Mouse (Mus musculus) stomach, embryonic 14.5 days (tissue): ENCODE measurements around the gene Otulin. TPM values are rescaled to one million over a fixed set of nuclear protein-coding genes. Genes with fewer than 3 reads are reported as not detected.
A peak's percentile ranks its signal among the peaks of the same experiment; 100 is the strongest.

Source experiments
- ATAC-seq: fragments of 200-750 bp; cut with Nextera tagmentation; 2 replicates; pipeline ENCODE4 v1.8.0; 2017; ENCODE audit warnings: low read depth, moderate TSS enrichment; ENCODE audit not compliant: insufficient number of reproducible peaks, insufficient read depth, low FRiP score
- H3K27ac ChIP-seq: fragments of 300-500 bp; sonication (generic); 2 replicates; pipeline ENCODE4 v1.5.1; 2014; ENCODE audit warnings: mild to moderate bottlenecking, low read length, moderate library complexity, mixed read lengths
- H3K27me3 ChIP-seq: fragments of 300-500 bp; sonication (generic); 2 replicates; pipeline ENCODE4 v1.6.1; 2014; ENCODE audit warnings: low read length, control low read depth, mixed read lengths; ENCODE audit not compliant: control insufficient read depth, insufficient read depth
- H3K36me3 ChIP-seq: fragments of 300-500 bp; sonication (generic); 2 replicates; pipeline ENCODE4 v1.6.1; 2014; ENCODE audit warnings: mild to moderate bottlenecking, control low read depth, low read length, moderate library complexity, mixed read lengths; ENCODE audit not compliant: control insufficient read depth, insufficient read depth
- H3K4me1 ChIP-seq: fragments of 300-500 bp; sonication (generic); 2 replicates; pipeline ENCODE4 v1.6.1; 2014; ENCODE audit warnings: low read length, control low read depth, mixed read lengths; ENCODE audit not compliant: control insufficient read depth, insufficient read depth
- H3K4me2 ChIP-seq: fragments of 300-500 bp; sonication (generic); replicated peaks from 2 replicates; pipeline ENCODE4 v1.6.1; 2014; ENCODE audit warnings: low read depth, low read length, control low read depth
- H3K4me3 ChIP-seq: fragments of 300-500 bp; sonication (generic); 2 replicates; pipeline ENCODE4 v1.5.1; 2014; ENCODE audit warnings: low read depth, low read length, control low read depth
- H3K9ac ChIP-seq: fragments of 300-500 bp; sonication (generic); replicated peaks from 2 replicates; pipeline ENCODE4 v1.6.1; 2014; ENCODE audit warnings: low read depth, mild to moderate bottlenecking, control low read depth, low read length, moderate library complexity, mixed read lengths
- H3K9me3 ChIP-seq: fragments of 300-500 bp; sonication (generic); 2 replicates; pipeline ENCODE4 v1.6.1; 2016; ENCODE audit warnings: low read depth, low read length, control low read depth; ENCODE audit not compliant: control insufficient read depth
- WGBS: fragments of 180-500 bp; shearing (Covaris S2); extraction: QIAGEN DNeasy Blood & Tissue Kit; methylation state at CpG from one replicate; pipeline ENCODE4 v1.1.7; 2014; 5-methylcytosine and 5-hydroxymethylcytosine counted together
- polyA plus RNA-seq: library from polyadenylated mRNA; unstranded; fragments of >200 nt; fragmentation: Nextera tagmentation; extraction: Ambion mirVana; gene quantifications from 2 replicates; pipeline ENCODE4 v1.2.1, GENCODE M21; 2014

The Otulin gene
- polyA plus RNA-seq, 1 experiment from 2014 or later, result 33.2 TPM

DNA sequence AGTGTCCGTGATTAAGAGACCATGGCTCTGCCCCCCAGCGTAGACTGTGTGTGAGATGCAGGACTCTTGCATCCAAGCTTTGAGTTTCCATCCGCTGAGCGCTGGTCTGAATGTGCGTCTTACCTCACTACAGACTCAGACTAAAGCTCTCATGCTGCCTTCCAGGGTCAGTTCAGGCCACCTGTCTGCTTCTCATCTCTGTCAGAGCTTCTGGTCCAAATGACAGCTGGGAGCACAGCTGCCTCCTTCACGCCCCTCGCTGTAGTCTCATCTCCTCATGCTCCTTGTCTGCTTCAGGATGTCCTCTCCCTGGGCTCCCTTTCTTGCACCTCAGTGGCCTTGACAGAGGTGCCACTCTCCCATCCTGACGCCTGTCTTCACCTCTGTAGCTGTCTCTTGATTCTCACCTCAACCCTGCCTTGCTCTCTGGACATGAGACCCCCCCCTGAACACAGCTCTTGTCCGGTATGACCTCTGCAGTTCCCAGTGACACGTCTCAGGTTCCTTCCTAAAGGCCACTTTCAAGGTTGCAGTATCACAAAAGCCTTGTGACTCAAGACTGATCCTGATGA is 78.3 kb downstream of the Otulin start:
- 72% methylated on average over 10 of the region's 10 CpGs for WGBS
- Histone ChIP-seq H3K4me3 (no peak overlapping the region), H3K36me3 (no peaks in the 10 kb centered on the region), H3K4me2 (no peak overlapping the region), H3K9me3 (no peaks in the 10 kb centered on the region), H3K9ac (no peak overlapping the region), H3K4me1 (peaks cover 7% of the 10 kb centered on the region; the same call in 1 of the 2 replicates), H3K27ac (no peak overlapping the region), H3K27me3 (no peaks in the 10 kb centered on the region)
- ATAC-seq, result no peak

DNA sequence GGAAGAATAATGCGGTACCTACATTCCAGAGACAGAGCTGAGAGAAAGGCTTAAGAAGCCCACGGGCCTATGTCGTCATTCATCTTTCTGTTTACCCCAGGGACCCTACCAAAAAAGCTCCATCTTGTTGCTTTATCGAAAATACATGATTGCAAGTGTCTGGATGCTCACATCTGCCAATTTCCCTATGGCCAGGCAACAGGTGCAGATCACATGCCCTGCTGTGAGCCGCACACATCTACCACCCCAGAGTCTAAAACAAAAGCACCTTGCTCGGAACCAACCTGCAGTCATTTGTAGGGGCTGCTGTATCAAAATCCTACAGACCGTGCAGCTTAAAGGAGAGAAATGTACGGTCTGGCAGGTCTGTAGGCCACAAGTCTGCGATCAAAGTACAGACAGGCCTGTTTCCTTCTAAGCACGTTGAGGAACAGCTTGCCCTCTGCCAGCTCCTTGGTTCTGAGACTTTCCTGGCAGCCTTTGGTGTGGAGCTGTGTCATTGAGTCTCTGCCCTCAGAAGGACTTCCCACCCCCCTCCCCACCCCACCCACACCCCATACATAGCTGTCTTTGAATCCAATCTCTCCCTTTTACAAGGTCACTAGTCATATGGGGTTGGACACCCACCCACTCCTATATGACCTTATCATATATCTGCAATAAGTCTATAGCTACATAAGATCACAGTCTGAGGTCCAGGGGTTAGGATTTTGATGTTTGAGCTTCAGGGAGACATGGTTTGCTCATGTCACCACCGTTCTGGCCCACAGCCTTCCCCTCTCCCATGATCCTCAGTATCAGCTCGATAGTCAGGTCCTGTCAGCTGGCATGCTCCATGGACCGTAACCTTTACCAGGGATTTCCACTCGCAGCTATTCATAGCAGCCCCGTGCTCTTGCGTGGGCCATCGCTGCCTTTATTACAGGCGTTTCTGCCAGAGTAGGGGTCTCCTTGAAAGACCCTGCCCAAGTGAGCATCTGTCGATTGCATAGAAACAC is 79.1 kb downstream of the Otulin start:
- Histone ChIP-seq H3K27ac (no peak overlapping the region), H3K27me3 (no peaks in the 10 kb centered on the region), H3K4me3 (no peak overlapping the region), H3K4me2 (no peak overlapping the region), H3K36me3 (no peaks in the 10 kb centered on the region), H3K9me3 (no peaks in the 10 kb centered on the region), H3K9ac (no peak overlapping the region), H3K4me1 (peaks cover 7% of the 10 kb centered on the region; the same call in 1 of the 2 replicates)
- 89% methylated on average over 19 of the region's 19 CpGs for whole genome bisulfite sequencing
- no peak for ATAC-seq

DNA sequence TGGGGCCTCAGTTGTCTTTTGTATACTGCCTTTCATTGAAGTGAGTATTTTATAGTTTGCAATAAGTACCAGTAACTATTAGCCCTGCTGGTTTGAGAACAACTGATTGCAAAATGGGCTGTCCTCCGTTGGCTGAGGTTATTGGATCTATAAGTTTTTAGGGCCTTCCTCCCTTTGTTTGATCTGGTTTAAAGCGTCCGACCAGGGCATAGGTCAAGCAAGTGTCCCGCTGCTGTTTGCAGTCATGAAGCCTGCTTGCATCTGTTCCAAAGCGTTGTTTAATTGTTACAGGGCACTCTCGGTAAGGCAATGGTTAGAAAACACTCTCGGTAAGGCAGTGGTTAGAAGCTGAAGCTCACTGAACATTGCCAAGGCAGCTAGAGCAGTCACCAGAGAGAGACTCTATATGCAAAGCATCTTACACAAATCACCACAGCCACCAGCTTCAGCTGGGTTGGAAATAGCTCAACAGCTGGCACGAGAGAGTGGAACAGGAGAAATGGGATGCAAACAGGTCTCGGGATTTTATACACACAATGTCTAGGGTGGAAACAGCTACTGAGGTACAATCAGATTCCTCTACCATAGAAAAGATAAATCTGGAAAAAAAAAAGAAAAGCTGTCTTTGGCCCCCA is 80.0 kb downstream of the Otulin start:
- Histone ChIP-seq H3K9me3 (no peaks in the 10 kb centered on the region), H3K4me3 (no peak overlapping the region), H3K27ac (no peak overlapping the region), H3K36me3 (no peaks in the 10 kb centered on the region), H3K9ac (no peak overlapping the region), H3K4me2 (no peak overlapping the region), H3K4me1 (peaks cover 7% of the 10 kb centered on the region; the same call in 1 of the 2 replicates), H3K27me3 (no peaks in the 10 kb centered on the region)
- 62% methylated on average over 9 of the region's 9 CpGs for WGBS
- ATAC-seq, result no peak

DNA sequence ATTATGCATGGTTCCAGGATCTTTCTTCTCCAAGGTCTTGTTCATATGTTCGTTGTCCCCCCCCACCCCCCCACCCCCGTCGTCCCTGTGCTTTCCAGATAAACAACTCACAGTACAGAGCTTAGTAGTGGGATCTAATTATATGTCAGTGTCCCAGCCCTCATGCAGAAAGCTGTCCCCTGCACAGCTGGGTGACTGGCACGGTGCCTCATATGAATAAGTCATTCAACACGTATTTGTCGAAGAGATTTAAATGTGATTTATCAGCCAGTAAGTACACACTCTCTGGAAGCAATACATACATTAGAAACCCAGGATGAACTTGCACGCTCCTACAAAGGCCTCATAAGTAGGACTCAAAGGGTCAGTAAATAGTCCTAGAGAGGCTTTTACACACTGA is 80.6 kb downstream of the Otulin start:
- Histone ChIP-seq H3K36me3 (no peaks in the 10 kb centered on the region), H3K9me3 (no peaks in the 10 kb centered on the region), H3K4me3 (no peak overlapping the region), H3K9ac (no peak overlapping the region), H3K27ac (no peak overlapping the region), H3K4me1 (peaks cover 7% of the 10 kb centered on the region; the same call in 1 of the 2 replicates), H3K27me3 (no peaks in the 10 kb centered on the region), H3K4me2 (no peak overlapping the region)
- 37% methylated on average over 7 of the region's 7 CpGs for WGBS
- 0 out of 2 replicates have a peak, but pooled peaks have one; percentile 21 for ATAC-seq

DNA sequence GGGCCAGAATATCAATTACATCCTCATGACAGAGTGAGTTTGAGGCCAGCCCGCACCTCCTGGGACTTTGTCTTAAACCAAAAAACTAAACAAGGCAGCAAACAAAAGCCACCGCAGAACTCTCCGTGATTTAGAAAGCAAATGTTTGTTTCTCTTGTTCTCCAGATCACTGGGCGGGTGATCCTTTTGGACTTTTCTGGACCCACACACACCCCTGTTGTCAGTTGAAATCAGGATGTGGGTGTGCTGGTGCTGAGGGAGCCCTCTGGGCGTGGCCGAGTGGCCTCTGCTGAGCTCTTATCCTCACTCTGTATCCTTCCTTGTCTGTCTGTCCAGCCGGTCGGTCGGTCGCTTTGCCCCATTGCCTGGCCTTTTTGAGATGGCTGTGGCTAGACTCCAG is 81.4 kb downstream of the Otulin start:
- Histone ChIP-seq H3K4me2 (no peak overlapping the region), H3K9ac (no peak overlapping the region), H3K4me3 (no peak overlapping the region), H3K4me1 (peaks cover 7% of the 10 kb centered on the region; the same call in 1 of the 2 replicates), H3K9me3 (no peaks in the 10 kb centered on the region), H3K36me3 (no peaks in the 10 kb centered on the region), H3K27ac (no peak overlapping the region), H3K27me3 (no peaks in the 10 kb centered on the region)
- no peak for ATAC-seq
- 68% methylated on average over 10 of the region's 10 CpGs for WGBS

DNA sequence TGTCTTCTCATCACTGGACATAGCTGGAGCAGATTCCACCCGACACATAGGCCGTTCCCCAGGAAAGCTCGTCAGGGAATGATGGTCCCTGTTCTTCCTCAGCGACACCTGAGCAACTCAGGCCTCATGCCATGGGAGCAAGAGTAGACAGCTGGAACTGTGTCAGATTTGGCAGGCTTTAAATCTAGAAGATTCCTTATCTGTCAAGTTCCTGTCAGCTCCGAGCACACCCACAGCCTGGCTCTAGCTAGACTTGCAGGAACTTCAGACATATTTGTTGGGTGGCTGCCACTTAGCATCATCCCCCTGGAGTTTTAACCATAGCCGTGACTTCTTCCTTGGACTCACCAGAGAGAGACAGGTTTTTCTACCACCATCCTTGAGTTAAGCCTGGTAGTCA is 82.4 kb downstream of the Otulin start:
- no peak for ATAC-seq
- no peaks in the 10 kb centered on the region for H3K27me3 ChIP-seq
- no peak overlapping the region for H3K4me3 ChIP-seq
- peaks cover 7% of the 10 kb centered on the region; the same call in 1 of the 2 replicates for H3K4me1 ChIP-seq
- 88% methylated on average over 6 of the region's 6 CpGs for WGBS
- no peak overlapping the region for H3K4me2 ChIP-seq
- no peaks in the 10 kb centered on the region for H3K36me3 ChIP-seq
- no peaks in the 10 kb centered on the region for H3K9me3 ChIP-seq
- H3K27ac ChIP-seq, result no peak overlapping the region
- no peak overlapping the region for H3K9ac ChIP-seq

DNA sequence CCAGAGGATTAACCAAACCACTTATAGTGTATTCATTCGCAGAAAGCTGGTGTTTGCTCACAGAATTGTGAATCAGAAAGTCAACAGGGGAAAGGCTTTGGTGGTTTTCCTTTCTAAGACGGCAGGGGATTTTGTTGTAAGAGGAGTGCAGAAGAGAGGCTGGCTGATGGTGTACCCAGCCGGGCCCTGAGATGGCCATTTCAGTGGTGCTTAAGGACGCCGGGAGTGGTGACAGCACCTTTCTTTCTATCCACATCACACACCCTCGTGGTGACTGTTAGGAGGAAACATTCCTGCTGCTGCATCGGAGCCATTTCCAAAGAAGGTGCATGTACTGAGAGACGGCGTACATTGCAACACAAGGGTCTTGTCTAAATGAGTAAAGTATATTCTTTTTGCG is 85.3 kb downstream of the Otulin start:
- H3K4me1 ChIP-seq, result peaks cover 1% of the 10 kb centered on the region; the same call in 1 of the 2 replicates
- no peaks in the 10 kb centered on the region for H3K9me3 ChIP-seq
- H3K36me3 ChIP-seq, result no peaks in the 10 kb centered on the region
- no peak overlapping the region for H3K27ac ChIP-seq
- no peaks in the 10 kb centered on the region for H3K27me3 ChIP-seq
- H3K9ac ChIP-seq, result no peak overlapping the region
- no peak overlapping the region for H3K4me2 ChIP-seq
- 81% methylated on average over 10 of the region's 10 CpGs for WGBS
- peak; percentile 56; the same call in 1 of the 2 replicates for ATAC-seq
- no peak overlapping the region for H3K4me3 ChIP-seq

DNA sequence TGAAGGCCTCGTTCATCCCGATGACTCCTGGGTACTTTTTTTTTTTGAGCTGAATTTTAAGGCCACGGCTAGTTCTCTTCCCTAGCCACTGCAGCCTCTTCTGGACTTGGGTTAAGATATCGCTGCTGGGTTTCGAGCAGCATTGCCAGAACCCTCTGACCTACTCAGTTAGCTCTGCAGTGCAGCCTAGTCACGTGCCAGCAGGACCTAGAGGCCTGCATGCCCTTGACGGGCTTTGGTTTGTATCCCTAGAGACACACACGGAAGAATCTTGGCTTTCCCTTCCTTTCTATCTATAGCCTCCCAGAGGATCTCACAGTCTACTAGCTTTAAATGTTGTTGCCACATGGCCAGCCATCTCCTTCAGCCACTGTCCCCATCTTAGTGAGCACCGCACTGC is 90.7 kb downstream of the Otulin start:
- Histone ChIP-seq H3K27me3 (no peaks in the 10 kb centered on the region), H3K9ac (no peak overlapping the region), H3K4me2 (no peak overlapping the region), H3K4me3 (no peak overlapping the region), H3K36me3 (no peaks in the 10 kb centered on the region), H3K9me3 (no peaks in the 10 kb centered on the region), H3K4me1 (no peaks in the 10 kb centered on the region), H3K27ac (no peak overlapping the region)
- ATAC-seq, result no peak
- 84% methylated on average over 9 of the region's 9 CpGs for WGBS
